Mouse (Mus musculus) left cerebral cortex, postnatal 36 days (tissue): ENCODE results near the gene Nt5dc2. TPM values are rescaled to one million over a fixed set of nuclear protein-coding genes. Genes with fewer than 3 reads are reported as not detected.

ENCODE experiments used
- total RNA-seq, 2 experiments: library from RNA; stranded (reverse); gene quantifications; 2 replicates each; pipeline ENCODE4 v1.2.3; 2021

The Nt5dc2 gene
- total RNA-seq, 2 experiments from 2014 or later: 2.8 to 4.6 TPM

Other genes starting within 250 kb of the Nt5dc2 start
- not detected for gene Itih4, start 244.6 kb upstream of the Nt5dc2 start, total RNA-seq
- 10 to 100 TPM; 19.5 to 24.1 TPM for gene Itih3, start 207.3 kb upstream of the Nt5dc2 start, total RNA-seq
- not detected for gene Itih1, start 187.8 kb upstream of the Nt5dc2 start, total RNA-seq
- gene Nek4, start 179.7 kb upstream of the Nt5dc2 start, total RNA-seq: 10 to 100 TPM; 17.0 to 19.8 TPM
- gene Glt8d1, start 129.7 kb upstream of the Nt5dc2 start, total RNA-seq: 10 to 100 TPM; 27.9 to 43.2 TPM
- gene Spcs1, start 129.4 kb upstream of the Nt5dc2 start, total RNA-seq: 100 to 1,000 TPM; 151 to 164 TPM
- gene Pbrm1, start 111.9 kb upstream of the Nt5dc2 start, total RNA-seq: 10 to 100 TPM; 50.1 to 57.6 TPM
- 10 to 100 TPM; 41.8 to 53.9 TPM for gene Gnl3, start 111.9 kb upstream of the Nt5dc2 start, total RNA-seq
- gene Smim4, start 2.1 kb upstream of the Nt5dc2 start, total RNA-seq: 10 to 100 TPM; 24.6 to 32.9 TPM
- 10 to 100 TPM; 22.5 to 23.5 TPM for gene Stab1, start 37.6 kb downstream of the Nt5dc2 start, total RNA-seq
- 100 to 1,000 TPM in 1 of 2 experiments, 10 to 100 TPM in 1; 41.9 to 150 TPM for gene Tnnc1, start 77.3 kb downstream of the Nt5dc2 start, total RNA-seq
- gene Nisch, start 85.9 kb downstream of the Nt5dc2 start, total RNA-seq: 100 to 1,000 TPM; 373 to 412 TPM
- gene Sema3g, start 86.8 kb downstream of the Nt5dc2 start, total RNA-seq: 1 to 10 TPM; 4.4 to 5.8 TPM
- gene Phf7, start 120.3 kb downstream of the Nt5dc2 start, total RNA-seq: 1 to 10 TPM; 4.4 to 4.6 TPM
- 100 to 1,000 TPM; 144 to 148 TPM for gene Bap1, start 120.4 kb downstream of the Nt5dc2 start, total RNA-seq
- gene Dnah1, start 192.8 kb downstream of the Nt5dc2 start, total RNA-seq: 1 to 10 TPM; 4.7 to 4.9 TPM
- 10 to 100 TPM; 31.0 to 39.9 TPM for gene Capn7, start 205.6 kb downstream of the Nt5dc2 start, total RNA-seq